Mouse (Mus musculus): ENCODE measurements around the gene Dock6. TPM values are rescaled to one million over a fixed set of nuclear protein-coding genes. Genes with fewer than 3 reads are reported as not detected.

Dock6 gene
- total and polyA plus RNA-seq, 3 experiments, result 5.0 to 21.3 TPM; not detected in 1

DNA sequence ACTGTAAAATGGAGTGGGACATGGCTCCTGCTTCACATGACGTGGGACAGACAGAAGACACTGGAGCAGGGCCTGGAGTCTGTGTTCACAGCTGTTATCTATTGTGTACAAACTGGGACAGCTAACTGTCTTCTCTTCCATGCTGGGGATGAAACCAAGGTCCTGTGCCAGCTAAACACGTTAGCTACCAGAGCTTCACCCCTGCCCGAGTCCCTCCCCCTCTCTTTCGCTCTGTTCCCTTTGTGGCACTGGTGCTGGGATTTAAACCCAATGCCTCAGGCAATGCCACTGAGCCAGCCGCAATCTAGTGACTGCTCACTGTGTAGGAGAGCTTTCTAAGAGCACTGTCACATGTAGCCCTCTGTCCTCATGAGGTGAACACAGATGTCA lies 22.0 kb downstream of the Dock6 start:
- Histone ChIP-seq H3K9ac (ENCODE audit: control insufficient read depth, low read depth, low read length, poor library complexity, severe bottlenecking) (no peak overlapping the region), H3K36me3 (ENCODE audit: control insufficient read depth in 1 of 2, insufficient read depth in 2 of 2, low read length in 2 of 2) (no peaks in the 10 kb centered on the region), H3K27ac (ENCODE audit: control insufficient read depth, low read depth, low read length) (no peak overlapping the region), H3K4me1 (ENCODE audit: control insufficient read depth in 1 of 2, insufficient read depth in 2 of 2, low read length in 2 of 2) (no peaks in the 10 kb centered on the region), H3K4me3 (ENCODE audit: control insufficient read depth in 1 of 2, insufficient read depth in 1 of 2, low read depth in 2 of 2, low read length in 2 of 2) (no peak overlapping the region), H3K27me3 (ENCODE audit: control insufficient read depth in 1 of 2, insufficient read depth in 2 of 2, low read length in 2 of 2) (no peaks in the 10 kb centered on the region), H3K9me3 (replicated peaks; ENCODE audit: insufficient read depth, low read length) (no peaks in the 10 kb centered on the region), H3K79me2 (ENCODE audit: control insufficient read depth, insufficient read depth, low read length, poor library complexity) (no peaks in the 10 kb centered on the region)
- TF ChIP-seq CTCF (IDR thresholded peaks at IDR 0.05 in 2 of 3, conservative IDR thresholded peaks at IDR 0.05 in 1 of 3; ENCODE audit: control insufficient read depth in 1 of 3, insufficient read depth in 1 of 3, low read depth in 2 of 3, low read length in 3 of 3, poor library complexity in 1 of 3, severe bottlenecking in 1 of 3) (no peak), GATA1 (IDR thresholded peaks at IDR 0.05; ENCODE audit: low read depth, low read length) (no peak), MAX (IDR thresholded peaks at IDR 0.05; ENCODE audit: low read length) (no peak), RCOR1 (IDR thresholded peaks at IDR 0.05; ENCODE audit: low read depth, low read length) (no peak), E2F4 (IDR thresholded peaks at IDR 0.05; ENCODE audit: borderline replicate concordance, low read depth, low read length) (no peak), KAT2A (conservative IDR thresholded peaks at IDR 0.05; ENCODE audit: low read depth, low read length) (no peak), MYC (IDR thresholded peaks at IDR 0.05; ENCODE audit: low read depth, low read length) (no peak), NRF1 (IDR thresholded peaks at IDR 0.05; ENCODE audit: insufficient read depth, low read depth, low read length, poor library complexity, severe bottlenecking) (no peak), ZMIZ1 (IDR thresholded peaks at IDR 0.05; ENCODE audit: low read depth, low read length) (no peak), MEF2A (IDR thresholded peaks at IDR 0.05; ENCODE audit: extremely low read depth, insufficient replicate concordance, low read depth, low read length, poor library complexity, severe bottlenecking) (no peak), HCFC1 (IDR thresholded peaks at IDR 0.05; ENCODE audit: low read depth, low read length) (no peak), GABPA (IDR thresholded peaks at IDR 0.05; ENCODE audit: low read depth, low read length) (no peak), ZKSCAN1 (IDR thresholded peaks at IDR 0.05; ENCODE audit: low read depth, low read length) (no peak), UBTF (IDR thresholded peaks at IDR 0.05; ENCODE audit: borderline replicate concordance, insufficient read depth, low read depth, low read length) (no peak), ETS1 (IDR thresholded peaks at IDR 0.05; ENCODE audit: low read depth, low read length) (no peak), JUND (IDR thresholded peaks at IDR 0.05; ENCODE audit: low read depth, low read length) (no peak)
- DNase-seq (ENCODE audit: low read depth, low spot score), result no peak

- H3K4me3 ChIP-seq (ENCODE audit: control insufficient read depth in 1 of 2, insufficient read depth in 1 of 2, low read depth in 2 of 2, low read length in 2 of 2), result no peak overlapping the region
- H3K9ac ChIP-seq (ENCODE audit: control insufficient read depth, low read depth, low read length, poor library complexity, severe bottlenecking), result no peak overlapping the region
- H3K4me1 ChIP-seq (ENCODE audit: control insufficient read depth in 1 of 2, insufficient read depth in 2 of 2, low read length in 2 of 2), result no peaks in the 10 kb centered on the region
- no peaks in the 10 kb centered on the region for H3K36me3 ChIP-seq (ENCODE audit: control insufficient read depth in 1 of 2, insufficient read depth in 2 of 2, low read length in 2 of 2)
- DNase-seq (ENCODE audit: low read depth, low spot score), result no peak
- no peak overlapping the region for H3K27ac ChIP-seq (ENCODE audit: control insufficient read depth, low read depth, low read length)
- no peaks in the 10 kb centered on the region for H3K79me2 ChIP-seq (ENCODE audit: control insufficient read depth, insufficient read depth, low read length, poor library complexity)
- TF ChIP-seq POLR2AphosphoS5 (IDR thresholded peaks at IDR 0.05; ENCODE audit: borderline replicate concordance, low read depth, low read length) (no peak; the same call in 1 of the 2 replicates), CTCF (IDR thresholded peaks at IDR 0.05 in 2 of 3, conservative IDR thresholded peaks at IDR 0.05 in 1 of 3; ENCODE audit: control insufficient read depth in 1 of 3, insufficient read depth in 1 of 3, low read depth in 2 of 3, low read length in 3 of 3, poor library complexity in 1 of 3, severe bottlenecking in 1 of 3) (no peak), MEF2A (IDR thresholded peaks at IDR 0.05; ENCODE audit: extremely low read depth, insufficient replicate concordance, low read depth, low read length, poor library complexity, severe bottlenecking) (no peak)
- no peaks in the 10 kb centered on the region for H3K9me3 ChIP-seq (replicated peaks; ENCODE audit: insufficient read depth, low read length)
- no peaks in the 10 kb centered on the region for H3K27me3 ChIP-seq (ENCODE audit: control insufficient read depth in 1 of 2, insufficient read depth in 2 of 2, low read length in 2 of 2)
Observed at GRCm38 (mm10) chr9:21829834-21830460, 22.5 kb downstream of the Dock6 start.
